17 mouse cellular contexts compared by ENCODE assay signal in the genomic region with DNA sequence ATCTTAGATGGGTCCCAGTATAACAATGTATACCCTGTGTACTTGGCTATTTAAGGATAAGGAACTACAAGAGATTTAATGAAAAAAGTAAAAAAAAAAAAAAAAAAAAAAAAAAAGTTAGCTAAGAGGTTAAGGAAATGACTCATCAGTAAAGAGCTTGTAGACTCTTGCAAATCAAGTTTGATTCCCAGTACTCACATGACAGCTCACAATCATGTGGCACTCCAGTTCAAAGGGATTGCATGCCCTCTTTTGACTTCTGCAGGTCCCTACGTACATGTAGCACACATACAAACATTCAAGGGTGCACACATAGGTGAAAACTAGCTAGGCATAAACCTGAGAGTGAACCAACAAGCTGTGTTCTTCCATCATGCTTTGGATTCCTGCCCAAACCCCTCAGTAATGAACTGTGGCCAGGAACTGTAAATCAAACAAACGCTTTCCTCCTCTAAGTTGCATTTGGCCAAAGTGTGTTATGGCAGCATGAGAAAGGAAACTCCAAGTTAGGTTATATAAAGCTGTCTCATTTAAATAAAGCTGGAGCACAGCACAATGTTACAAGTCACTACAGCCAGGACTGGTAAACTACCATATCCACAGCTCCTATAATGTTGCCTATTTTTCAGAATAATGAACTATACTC. TPM values are rescaled to one million over a fixed set of nuclear protein-coding genes. Genes with fewer than 3 reads are reported as not detected.
DNase-seq lines count a peak whose midpoint lies in the region; ATAC-seq and TF ChIP-seq lines count a peak whose summit lies in the region.
"Had no signal": no experiment of that assay in that cellular context is flagged by ENCODE, and none has a peak within 500 bp of the region (broad histone marks: within the 10 kb centered on the region; RNA-seq: fewer than 3 reads in every experiment).

No protein-coding gene starts in this region.

- no peak overlapping the region for H3K4me3 ChIP-seq in G1E (ENCODE audit: low read depth, low read length)
- H3K4me3 ChIP-seq: forebrain, embryonic 12.5 days; heart, embryonic 15.5 days; hindbrain, embryonic 15.5 days; myocyte had no signal

- DNase-seq in kidney, postnatal 14 days: peak; percentile 10
- no peak for DNase-seq in kidney, postnatal 25 days
- DNase-seq in 416B (ENCODE audit: low read depth) (peak; percentile 69), G1E (ENCODE audit: low spot score) (no peak)
- no peak for DNase-seq in adrenal gland, postnatal 10 days
- DNase-seq in heart, adult 8-10 months (ENCODE audit: low spot score): no peak
- DNase-seq: adrenal gland, adult 8-10 months; right cerebral cortex, postnatal 4 days had no signal

- H3K9me3 ChIP-seq in G1E (replicated peaks): no peaks in the 10 kb centered on the region
- H3K9me3 ChIP-seq: forebrain, embryonic 12.5 days; heart, embryonic 15.5 days; hindbrain, embryonic 15.5 days; megakaryocyte, embryonic 14.5 days had no signal

- peaks cover 5% of the 10 kb centered on the region for H3K4me1 ChIP-seq in G1E (ENCODE audit: insufficient read depth, low read depth, low read length)
- H3K4me1 ChIP-seq: forebrain, embryonic 12.5 days; heart, embryonic 15.5 days; hindbrain, embryonic 15.5 days had no signal

- TF ChIP-seq CTCF in G1E (IDR thresholded peaks at IDR 0.05; ENCODE audit: low read depth, low read length): no peak

- ATAC-seq in G1E (ENCODE audit: extremely low read depth, insufficient number of reproducible peaks, low FRiP score, poor library complexity, severe bottlenecking): peak; percentile 58; the same call in 1 of the 2 replicates
- ATAC-seq in hematopoietic stem cell, adult 5-6 weeks (replicated peaks in 1 of 2; ENCODE audit: insufficient read depth in 1 of 2, low FRiP score in 2 of 2, low TSS enrichment in 1 of 2, low read depth in 1 of 2, poor library complexity in 2 of 2, severe bottlenecking in 2 of 2): peak; percentile 82 to 87
- no peak for ATAC-seq in erythroid progenitor cell, adult 5-6 weeks (replicated peaks; ENCODE audit: low FRiP score, poor library complexity, severe bottlenecking)

- no peaks in the 10 kb centered on the region for H3K27me3 ChIP-seq in G1E (ENCODE audit: insufficient read depth, low read length)
- H3K27me3 ChIP-seq: forebrain, embryonic 12.5 days; heart, embryonic 15.5 days; hindbrain, embryonic 15.5 days; megakaryocyte, embryonic 14.5 days had no signal

- no peaks in the 10 kb centered on the region for H3K36me3 ChIP-seq in G1E (replicated peaks)
- H3K36me3 ChIP-seq: forebrain, embryonic 12.5 days; heart, embryonic 15.5 days; hindbrain, embryonic 15.5 days had no signal

RNA-seq across cellular contexts. Expression of gene Mmp27, which starts 1.6 kb away (rescaled TPM):
- total RNA-seq in G1E (2014; fragmentation: Nextera tagmentation): 0.68 TPM in 1 of 2 replicates, not detected in the other
- total RNA-seq in G1E (2017): 3.4 and 3.5 TPM in 2 replicates
- polyA plus RNA-seq in G1E (2012): not detected in 2 replicates
- not detected in 2 replicates for total RNA-seq in hematopoietic stem cell, adult 5-6 weeks (2017)
- total RNA-seq in adrenal gland, postnatal 10 days (2021): under 1 TPM; 0.15 to 0.30 TPM
- total RNA-seq in heart, adult 8-10 months (2022): under 1 TPM in 3 of 4 experiments, not detected in 1; 0.17 to 0.31 (median 0.22) TPM
- not detected in 2 replicates for total RNA-seq in erythroid progenitor cell, adult 5-6 weeks (2015; ENCODE audit: low replicate concordance)
- not detected in 2 replicates for total RNA-seq in erythroid progenitor cell, adult 5-6 weeks (2017; ENCODE audit: low replicate concordance)
- total RNA-seq: layer of hippocampus, adult 18-20 months; left cerebral cortex, postnatal 36 days had no signal
- polyA plus RNA-seq: forebrain, embryonic 12.5 days; heart, embryonic 15.5 days; hindbrain, embryonic 15.5 days; myocyte had no signal

RNA-seq across cellular contexts. Expression of gene Mmp8, which starts 14.5 kb away (rescaled TPM):
- total RNA-seq in G1E (2014; fragmentation: Nextera tagmentation) (not detected in 2 replicates), G1E (2017) (0.52 and 0.71 TPM in 2 replicates)
- 0.03 and 0.20 TPM in 2 replicates for polyA plus RNA-seq in G1E (2012)
- total RNA-seq in hematopoietic stem cell, adult 5-6 weeks (2017): 48.4 and 79.7 TPM in 2 replicates
- total RNA-seq in adrenal gland, postnatal 10 days (2021): 1 to 10 TPM; 1.1 to 2.6 TPM
- total RNA-seq in heart, adult 8-10 months (2022): under 1 TPM in 1 of 4 experiments, not detected in 3; 0.29 TPM
- 25.6 and 53.0 TPM in 2 replicates for total RNA-seq in erythroid progenitor cell, adult 5-6 weeks (2015; ENCODE audit: low replicate concordance)
- 34.0 and 41.5 TPM in 2 replicates for total RNA-seq in erythroid progenitor cell, adult 5-6 weeks (2017; ENCODE audit: low replicate concordance)
- total RNA-seq: layer of hippocampus, adult 18-20 months; left cerebral cortex, postnatal 36 days had no signal
- polyA plus RNA-seq: forebrain, embryonic 12.5 days; myocyte had no signal

RNA-seq across cellular contexts. Expression of gene Mmp20, which starts 55.2 kb away (rescaled TPM):
- total RNA-seq in G1E (2014; fragmentation: Nextera tagmentation) (not detected in 2 replicates), G1E (2017) (not detected in 2 replicates)
- not detected in 2 replicates for polyA plus RNA-seq in G1E (2012)
- total RNA-seq in hematopoietic stem cell, adult 5-6 weeks (2017): not detected in 2 replicates
- total RNA-seq in adrenal gland, postnatal 10 days (2021): not detected
- total RNA-seq in heart, adult 8-10 months (2022): not detected
- total RNA-seq in erythroid progenitor cell, adult 5-6 weeks (2015; ENCODE audit: low replicate concordance): not detected in 2 replicates
- not detected in 2 replicates for total RNA-seq in erythroid progenitor cell, adult 5-6 weeks (2017; ENCODE audit: low replicate concordance)
- total RNA-seq: adrenal gland, adult 8-10 months; layer of hippocampus, adult 18-20 months; left cerebral cortex, postnatal 36 days had no signal
- polyA plus RNA-seq: forebrain, embryonic 12.5 days; heart, embryonic 15.5 days; hindbrain, embryonic 15.5 days; myocyte had no signal

Comparison
In these comparisons a context has a peak if more than half of its experiments do, and no peak if none do; other contexts are left out.
1. DNase-seq: peak in kidney, postnatal 14 days (single experiment) and 416B (single experiment); none in kidney, postnatal 25 days (0 of 2), G1E (single experiment), adrenal gland, postnatal 10 days (single experiment) and heart, adult 8-10 months (single experiment).
2. RNA of gene Mmp8, which starts 14.5 kb away (total RNA-seq): 48.4 to 79.7 TPM in hematopoietic stem cell, adult 5-6 weeks and 25.6 to 53.0 TPM in erythroid progenitor cell, adult 5-6 weeks; 1.1 to 2.6 TPM in adrenal gland, postnatal 10 days, 0.52 to 0.71 TPM in G1E and 0.29 TPM in heart, adult 8-10 months; every median in the first group is over 4 times any median in the second.